Mouse (Mus musculus) lung, postnatal 10 days (tissue): ENCODE results near the gene Zfp791.
"Not testable (repeated sequence)": the region's sequence is repeated elsewhere in the genome, so short reads cannot be mapped to it uniquely, and the experiment has no call there.

Source experiments
- DNase-seq: peaks from one replicate; pipeline ENCODE4 v3.0.0; 2021

Gene Zfp791

DNA sequence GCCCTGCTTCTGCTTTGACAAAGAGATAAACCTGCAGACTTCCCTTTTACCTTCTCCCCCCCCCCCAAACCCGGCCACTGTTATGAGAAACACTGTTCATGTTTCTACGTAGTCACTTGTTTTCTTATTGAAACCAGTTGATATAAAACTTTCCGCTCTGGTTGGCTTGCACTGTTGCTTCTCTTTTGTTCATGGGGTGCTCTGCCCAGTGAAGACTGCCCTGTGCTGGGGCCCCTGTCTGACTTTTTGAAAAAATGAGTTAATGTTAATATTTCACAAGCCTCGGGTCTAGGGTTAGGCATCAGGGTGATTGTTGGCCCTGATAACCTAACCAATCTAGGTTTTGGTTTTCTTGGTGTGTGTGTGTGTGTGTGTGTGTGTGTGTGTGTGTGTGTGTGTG is 40.7 kb downstream of the Zfp791 start:
- not testable (repeated sequence) for DNase-seq

DNA sequence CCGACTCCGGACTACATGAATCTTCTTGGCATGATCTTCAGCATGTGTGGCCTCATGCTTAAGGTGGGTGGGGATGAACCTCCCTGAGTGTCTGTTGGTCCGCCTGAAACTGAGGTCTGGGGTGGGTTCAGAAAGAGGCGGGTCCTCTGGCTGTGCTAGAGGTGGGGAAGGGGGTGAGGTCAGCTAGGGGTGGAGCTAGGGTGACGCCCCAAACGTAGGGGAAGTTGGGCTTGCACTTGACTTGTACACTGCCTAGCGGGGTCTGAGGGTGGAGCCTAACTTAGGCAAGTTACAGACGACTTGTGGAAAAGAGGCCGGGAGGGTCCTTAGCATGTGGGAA is 41.7 kb downstream of the Zfp791 start, which contains the start of gene Wdr83:
Gene Wdr83, minus strand, starts transcription at position 91 of the 340 bp plus-strand sequence.
- peak; percentile 69 for DNase-seq

DNA sequence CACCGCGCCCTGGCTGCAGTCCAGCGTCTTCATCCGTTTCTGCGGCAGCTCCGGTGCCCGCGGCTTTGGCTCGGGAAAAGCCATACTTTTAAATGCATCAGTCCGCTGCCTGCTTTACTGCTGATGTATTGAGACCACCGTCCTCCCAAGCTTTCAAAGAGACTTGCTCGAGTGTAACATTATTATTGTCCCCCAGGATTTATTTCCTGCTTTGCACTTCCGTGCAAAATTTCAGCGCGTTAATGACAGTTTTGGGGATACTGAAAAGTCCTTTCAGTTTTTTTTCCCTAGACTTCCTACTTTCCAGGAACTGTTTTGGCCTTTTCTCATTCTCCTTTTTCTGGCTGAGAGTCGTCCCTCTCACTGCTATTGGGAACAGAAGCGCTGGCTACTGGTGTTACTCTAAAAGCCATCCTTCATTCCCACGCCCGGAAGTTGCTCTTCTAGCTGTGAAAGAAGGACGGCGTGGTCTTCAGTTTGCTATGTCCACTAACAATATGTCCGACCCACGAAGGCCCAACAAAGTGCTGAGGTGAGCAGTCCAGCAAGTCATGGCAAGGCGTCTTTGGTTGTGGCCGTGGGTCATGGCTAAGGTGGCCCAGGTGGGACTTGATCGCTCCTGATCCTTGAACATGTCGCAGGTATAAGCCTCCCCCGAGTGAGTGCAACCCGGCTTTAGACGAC is 42.2 kb downstream of the Zfp791 start, which contains the start of gene Wdr83os:
Gene Wdr83os, plus strand, starts transcription at position 209 of the 684 bp plus-strand sequence.
- DNase-seq, result peak; percentile 65

DNA sequence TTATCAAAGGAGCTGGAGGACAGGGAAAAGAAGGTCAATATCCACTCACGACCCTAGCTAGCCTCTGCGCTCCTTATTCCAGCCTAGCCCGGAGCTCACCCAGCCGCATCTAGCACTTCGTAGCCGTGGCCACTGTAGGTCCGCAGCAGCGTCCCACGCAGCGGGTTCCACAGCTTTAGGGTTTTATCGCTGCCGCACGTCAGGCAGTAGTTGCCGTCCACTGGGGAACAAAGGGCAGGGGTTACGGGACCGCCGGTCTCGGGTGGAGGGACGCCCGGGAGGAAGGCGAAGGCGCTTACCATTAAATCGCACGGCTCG is 42.7 kb downstream of the Zfp791 start:
- no peak for DNase-seq

DNA sequence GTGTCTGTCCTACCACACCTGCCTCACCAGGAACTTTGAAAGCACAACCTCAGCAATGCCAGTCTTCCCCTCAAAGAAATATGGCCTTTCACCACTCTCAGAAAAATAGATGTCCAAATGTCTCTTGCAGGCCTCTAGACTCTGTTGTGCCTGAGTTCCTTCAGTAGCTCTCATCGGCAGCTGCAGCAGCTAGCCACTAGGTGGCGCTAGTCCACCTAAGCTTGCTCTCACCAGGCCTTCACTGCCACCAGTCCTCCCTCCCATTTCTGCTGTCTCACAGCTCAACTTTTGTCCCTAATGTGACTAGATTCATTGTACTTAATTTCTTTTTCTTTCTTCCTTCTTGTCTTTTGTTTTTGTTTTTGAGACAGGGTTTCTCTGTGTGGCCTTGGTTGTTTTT is 45.9 kb downstream of the Zfp791 start:
- DNase-seq, result peak; percentile 90

DNA sequence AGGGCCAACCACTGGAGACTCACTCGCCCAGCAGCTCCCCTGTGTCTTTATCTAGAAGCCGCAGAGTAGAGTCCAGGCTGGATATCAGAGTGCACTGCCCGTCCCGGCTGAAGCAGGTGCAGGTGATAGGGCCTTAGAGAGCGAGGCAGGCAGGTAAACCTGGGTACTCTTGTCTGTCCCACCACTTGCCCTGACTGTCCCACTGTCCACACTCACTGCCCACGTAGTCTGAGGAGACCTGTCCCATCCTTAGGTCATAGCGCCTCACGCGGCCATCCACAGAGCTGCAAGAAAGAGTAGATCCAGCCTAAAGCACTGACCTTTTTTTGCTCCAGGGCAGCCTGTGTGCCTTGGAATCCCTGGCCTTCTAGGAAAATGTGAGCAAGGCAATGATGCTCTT is 46.9 kb downstream of the Zfp791 start:
- peak; percentile 71 for DNase-seq

DNA sequence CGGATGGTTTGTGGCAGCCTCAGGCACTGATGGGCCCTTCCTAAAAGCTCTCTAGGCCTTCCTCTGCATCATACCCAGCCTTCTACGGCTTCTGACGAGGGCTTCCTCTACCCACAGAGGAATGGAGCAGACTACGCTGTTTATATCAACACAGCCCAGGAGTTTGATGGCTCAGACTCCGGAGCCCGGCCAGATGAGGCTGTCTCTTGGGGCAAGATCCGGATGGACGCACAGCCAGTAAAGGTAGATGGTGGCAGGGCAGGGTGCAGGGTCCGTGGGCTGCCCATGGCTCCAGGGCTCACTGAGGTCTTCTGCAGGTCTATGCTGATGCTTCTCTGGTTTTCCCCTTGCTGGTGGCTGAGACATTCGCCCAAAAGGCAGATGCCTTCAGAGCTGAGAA is 48.3 kb downstream of the Zfp791 start:
- DNase-seq, result no peak

DNA sequence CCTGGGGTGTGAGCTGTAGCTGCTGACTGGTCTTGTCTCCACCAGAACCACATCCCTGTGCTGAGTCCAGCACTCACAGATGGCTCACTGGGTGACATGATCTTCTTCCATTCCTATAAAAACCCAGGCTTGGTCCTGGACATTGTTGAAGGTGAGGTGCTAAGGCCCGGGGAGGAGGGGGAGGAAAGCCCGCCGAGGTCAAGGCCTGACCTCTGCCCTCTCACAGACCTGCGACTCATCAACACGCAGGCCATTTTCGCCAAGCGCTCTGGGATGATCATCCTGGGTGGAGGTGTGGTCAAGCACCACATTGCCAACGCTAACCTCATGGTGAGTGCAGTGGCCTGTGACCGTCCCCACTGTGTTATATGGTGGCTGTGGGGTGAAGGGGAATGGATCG is 48.7 kb downstream of the Zfp791 start:
- no peak for DNase-seq

DNA sequence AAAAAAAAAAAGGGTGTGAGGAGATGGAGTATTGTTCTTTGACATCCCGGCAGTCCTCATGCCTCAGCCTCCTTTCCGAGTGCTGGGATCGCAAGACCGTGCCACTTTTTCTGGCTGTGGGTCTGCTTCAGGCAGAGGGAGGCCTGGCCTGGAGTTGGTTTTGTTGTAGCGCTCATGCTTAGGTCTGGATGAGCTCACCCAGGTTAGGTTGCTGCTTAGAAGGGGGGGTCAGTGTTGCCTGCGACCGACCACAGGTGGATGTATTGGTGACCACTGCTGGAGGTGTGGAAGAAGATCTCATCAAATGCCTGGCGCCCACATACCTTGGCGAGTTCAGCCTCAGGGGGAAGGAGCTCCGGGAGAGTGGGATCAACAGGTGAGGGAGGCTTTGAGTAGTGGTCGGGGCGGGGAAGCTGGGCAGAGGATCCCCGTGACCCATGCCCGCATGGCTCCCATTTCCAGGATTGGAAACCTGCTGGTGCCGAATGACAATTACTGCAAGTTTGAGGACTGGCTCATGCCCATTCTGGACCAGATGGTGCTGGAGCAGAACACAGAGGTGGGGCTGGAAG is 49.8 kb downstream of the Zfp791 start:
- DNase-seq, result no peak

DNA sequence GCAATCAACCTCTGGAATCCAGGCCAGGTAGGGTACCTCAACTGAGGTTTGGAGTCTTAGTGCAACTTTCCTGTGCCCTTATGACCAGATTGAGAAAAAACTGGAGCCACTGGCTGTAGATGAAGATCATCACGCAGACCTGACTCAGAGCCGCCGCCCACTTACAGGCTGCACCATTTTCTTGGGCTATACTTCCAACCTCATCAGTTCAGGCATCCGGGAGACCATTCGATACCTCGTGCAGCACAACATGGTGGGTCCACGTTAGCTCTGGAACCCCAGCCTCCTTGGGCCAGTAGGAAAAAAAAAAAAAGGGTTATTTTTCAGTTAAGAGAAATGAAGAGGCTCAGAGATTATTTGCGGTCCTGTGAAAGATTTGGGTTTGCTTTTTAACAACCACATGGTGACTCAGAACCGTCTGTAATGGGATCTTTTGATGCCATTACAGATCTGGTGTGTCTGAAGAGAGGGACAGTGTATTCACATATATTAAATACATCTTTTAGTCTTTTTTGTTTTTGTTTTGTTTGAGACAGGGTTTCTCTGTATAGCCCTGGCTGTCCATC is 50.4 kb downstream of the Zfp791 start:
- no peak for DNase-seq

DNA sequence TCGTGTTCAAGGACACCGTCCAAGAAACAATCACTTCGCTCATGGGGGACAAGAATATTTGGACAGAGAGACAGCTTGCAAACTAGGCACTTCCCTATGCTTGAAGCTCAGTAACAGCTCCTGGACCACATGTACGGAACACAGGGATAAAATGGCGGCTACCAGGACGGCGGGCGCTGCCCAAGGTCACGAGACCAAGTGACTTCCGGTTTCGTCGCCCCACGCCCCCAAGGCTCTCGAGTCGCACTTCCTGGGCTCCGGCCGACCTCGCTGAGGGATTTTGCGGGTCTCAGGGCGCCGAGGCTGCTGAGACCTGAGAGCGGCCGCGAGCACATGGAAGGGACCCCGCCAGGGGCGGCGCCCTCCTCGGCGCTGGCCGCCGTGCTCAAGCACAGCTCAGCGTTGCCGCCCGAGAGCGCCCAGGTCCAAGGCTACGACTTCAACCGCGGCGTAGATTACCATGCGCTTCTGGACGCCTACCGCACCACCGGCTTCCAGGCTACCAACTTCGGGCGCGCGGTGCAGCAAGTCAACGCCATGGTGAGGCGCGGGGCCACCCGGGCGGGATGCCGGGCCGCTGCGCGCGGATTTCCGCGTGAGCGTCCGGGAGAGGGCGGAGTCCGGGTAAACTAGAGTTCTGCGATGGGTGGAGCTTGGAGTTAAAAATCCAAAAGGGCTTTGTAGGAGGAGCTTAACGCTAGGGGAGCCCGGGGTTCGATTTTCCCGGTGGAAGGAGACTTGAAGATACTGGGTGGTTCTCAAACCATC is 51.2 kb downstream of the Zfp791 start, which contains the start of gene Dhps:
Gene Dhps, plus strand, starts transcription at position 244 of the 768 bp plus-strand sequence.
- DNase-seq, result peak; percentile 96

DNA sequence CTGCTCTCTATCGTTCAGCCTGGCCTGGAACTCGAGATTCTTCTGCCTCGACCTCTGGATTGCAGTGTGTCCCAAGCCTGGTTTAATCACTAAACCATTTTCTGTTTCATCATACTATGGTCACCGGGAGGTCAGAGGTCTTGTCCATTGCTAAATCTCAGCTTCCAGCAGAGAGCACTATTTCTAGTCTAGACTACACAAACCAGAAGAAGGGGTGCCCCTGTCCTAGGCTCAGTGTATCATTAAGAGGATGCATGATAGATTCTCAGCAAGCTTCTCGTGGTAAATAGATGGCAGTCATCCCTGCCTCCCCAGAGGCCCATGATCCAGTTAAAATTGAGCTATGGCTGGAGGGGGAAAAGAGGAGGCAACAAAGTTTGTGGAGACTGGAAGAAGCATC is 51.9 kb downstream of the Zfp791 start:
- no peak for DNase-seq

DNA sequence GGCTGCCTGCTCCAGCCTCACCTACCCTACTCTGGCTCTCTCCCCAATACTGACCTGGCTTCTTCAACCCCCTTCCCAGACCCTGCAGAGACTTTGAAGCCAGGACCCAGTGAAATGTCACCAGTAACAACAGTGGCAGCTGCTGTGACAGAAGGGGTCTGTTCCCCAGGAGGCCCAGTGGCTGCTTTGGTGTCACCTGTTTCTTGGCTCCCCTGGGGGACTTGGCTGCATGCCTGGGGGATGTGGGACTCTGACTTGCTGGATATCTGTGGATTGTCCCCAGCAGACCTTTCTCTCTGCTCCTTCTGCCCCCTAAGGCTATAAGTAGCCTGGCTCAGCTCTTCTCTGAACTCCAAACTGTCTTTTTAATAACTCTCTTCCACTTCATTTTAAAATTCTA is 54.9 kb downstream of the Zfp791 start, which contains the start of gene Gm5741:
Gene Gm5741, minus strand, starts transcription at position 1 of the 400 bp plus-strand sequence.
- DNase-seq, result no peak

DNA sequence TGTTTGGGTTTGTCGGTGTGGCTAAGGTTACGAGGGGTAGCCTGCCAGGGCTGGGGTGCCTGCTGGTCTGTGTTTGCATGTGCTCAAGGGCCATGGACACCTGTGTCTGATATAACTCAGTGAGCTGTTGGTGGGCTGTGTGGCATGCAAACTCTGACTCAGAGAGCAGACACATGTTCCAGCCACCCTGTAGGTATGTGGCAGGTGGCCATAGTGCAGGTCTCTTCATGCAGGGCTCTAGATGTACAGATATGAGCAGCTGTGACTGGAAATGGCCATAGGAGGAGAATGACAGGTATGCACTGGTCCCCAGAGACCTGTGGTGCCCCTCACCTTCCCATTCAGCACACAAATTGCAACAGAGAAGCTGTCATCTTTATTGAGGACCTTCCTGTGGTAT is 55.7 kb downstream of the Zfp791 start:
- no peak for DNase-seq

DNA sequence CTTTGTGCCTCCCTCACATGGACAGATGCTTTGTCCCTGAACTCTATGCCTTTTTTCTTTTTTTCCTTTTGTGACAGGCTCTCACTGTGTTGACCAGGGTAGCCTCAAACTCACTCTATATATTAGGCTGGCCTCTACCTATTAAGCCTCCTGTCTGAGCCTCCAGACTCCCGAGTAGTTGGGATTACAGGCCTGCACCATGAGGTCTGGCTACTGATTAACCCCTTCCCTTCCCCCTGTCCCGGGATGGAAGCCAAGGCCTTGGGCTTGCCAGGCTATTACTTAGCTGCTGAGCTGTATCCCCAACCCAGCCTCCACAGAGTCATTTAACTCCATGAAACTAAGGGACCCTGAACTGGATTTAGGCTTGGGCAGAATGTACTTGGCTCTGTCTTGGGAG is 57.7 kb downstream of the Zfp791 start:
- no peak for DNase-seq

DNA sequence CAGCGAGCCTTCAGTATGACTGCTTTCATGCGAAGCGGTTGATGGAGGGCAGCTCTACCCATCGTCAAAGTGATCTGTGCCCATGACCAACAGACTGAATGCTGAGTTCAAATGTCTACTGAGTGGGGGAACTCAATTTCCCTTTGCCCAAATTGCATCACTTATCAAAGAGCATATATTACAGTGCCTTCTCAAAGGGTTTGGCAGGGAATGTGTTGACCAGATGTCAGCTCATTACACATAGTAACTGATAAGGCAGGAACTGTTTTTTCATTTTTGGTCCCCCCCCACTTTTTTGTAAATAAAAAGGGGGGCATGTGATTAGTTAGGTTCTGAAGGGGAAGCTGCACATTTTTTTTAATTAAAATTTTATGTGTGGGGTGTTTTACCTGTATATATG is 60.3 kb downstream of the Zfp791 start:
- DNase-seq, result no peak

DNA sequence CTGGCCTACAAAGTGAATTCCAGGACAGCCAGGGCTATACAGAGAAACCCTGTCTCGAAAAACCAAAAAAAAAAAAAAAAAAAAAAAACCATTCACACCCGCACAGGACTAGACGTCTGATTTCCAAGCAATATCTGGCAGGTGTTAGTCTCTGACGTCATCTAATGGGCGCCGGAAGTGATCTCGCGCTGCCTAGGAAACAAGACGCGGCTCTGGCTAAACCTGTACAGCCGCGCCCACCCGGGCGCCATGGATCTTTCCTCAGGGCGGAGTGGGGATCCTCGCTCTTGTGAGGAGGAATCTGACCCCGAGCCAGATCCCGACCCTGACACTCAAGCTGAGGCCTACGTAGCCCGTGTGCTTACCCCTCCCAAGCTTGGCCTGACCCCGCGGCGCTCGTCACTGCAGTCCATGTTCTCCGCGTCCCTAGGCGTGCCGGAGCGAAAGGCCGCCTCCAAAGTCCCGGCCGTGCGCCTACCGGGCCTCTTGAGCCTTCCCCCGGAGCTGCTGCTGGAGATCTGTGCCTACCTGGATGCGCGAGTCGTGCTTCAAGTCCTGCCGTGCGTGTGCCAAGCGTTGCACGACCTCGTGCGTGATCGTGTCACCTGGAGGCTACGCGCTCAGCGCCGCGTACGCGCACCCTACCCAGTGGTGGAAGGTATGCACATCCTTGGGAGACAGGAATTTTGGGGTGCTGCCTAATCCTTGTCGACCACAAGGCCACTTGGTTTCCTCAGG is 62.8 kb downstream of the Zfp791 start, which contains the start of gene Fbxw9:
Gene Fbxw9, plus strand, starts transcription at position 177 of the 738 bp plus-strand sequence.
- peak; percentile 94 for DNase-seq
